Mouse (Mus musculus) naive thymus-derived CD4-positive, alpha-beta T cell, adult 2 months (primary cell): ENCODE measurements around the gene Gpx2.

Source experiments
- DNase-seq: peaks from one replicate; pipeline ENCODE4 v3.0.0-alpha.2; 2011; ENCODE audit warnings: low read depth

The Gpx2 gene

DNA sequence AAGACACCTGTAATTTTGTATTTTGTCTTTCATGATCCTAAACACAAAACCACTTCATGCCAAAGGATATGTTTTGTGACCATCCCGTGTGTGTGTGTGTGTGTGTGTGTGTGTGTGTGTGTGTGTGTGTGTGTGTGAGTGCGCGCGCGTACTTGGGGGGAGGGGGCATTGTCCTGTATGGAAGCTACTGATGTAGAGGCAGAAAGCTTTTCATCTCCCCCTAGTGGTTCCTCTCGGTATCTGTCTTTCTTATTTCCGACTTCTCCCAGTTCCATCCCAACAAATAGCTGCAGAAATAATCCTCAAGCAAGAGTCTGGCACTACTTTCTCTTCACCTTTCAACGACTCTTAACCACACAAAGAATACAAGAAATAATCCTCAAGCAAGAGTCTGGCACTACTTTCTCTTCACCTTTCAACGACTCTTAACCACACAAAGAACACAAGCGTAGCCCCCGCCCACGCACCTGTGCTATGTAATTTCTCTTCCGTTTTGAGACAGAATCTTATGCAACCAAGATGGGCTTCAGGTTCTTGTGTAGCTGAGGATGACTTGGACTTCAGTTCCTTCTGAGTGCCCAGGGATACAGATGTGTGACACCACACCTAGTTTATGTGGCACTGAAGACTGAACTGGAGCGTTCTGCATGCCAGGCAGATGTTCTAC is 42.6 kb downstream of the Gpx2 start:
- DNase-seq: peak; percentile 91

DNA sequence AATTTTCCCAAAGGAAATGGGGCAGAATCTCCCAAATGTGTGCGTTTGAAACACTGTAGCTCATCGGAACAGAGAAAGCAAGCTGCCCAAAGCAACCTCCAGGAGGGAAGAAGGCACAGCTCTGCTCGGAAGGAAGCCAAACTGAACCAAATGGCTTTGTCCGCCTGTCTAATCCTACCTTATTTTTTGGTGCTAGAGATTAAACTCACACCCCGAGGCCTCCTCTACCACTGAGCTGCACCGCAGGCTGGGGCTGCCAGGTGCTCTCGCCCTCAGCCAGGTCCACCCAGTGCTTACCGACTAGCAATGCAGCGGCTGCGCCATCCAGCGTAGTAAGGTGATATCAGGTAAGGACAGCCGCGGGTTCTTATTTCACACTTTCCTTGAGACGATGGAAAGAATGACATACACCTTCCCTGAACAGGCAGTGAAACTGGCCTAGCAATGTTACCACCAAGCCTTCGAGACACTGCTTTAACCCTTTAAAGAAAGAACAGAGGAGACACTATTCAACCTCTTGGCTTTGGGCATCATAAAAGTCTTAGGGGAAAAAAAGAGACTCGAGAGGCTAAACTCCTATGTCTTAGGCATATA is 44.4 kb downstream of the Gpx2 start:
- DNase-seq: no peak
